In the genomic region with DNA sequence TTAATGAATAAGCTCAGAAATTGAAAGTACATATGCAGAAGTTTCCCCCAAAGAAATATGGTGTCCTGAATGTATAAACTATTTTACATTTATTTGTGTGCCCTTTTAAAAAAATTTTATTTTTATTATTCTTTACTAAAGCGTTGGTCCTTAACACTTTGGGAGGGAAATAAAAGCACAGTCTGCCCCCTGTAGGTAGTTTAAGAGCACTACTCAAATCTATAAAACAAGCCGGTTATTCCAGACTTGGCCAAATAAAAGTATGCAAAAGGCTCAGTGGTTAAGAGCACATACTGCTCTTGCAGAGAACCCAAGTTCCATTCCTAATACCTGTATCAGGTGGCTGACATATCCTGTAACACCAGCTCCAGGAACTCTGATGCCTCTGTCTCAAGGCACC, we compare ENCODE assay signal across 9 mouse cellular contexts.
DNase-seq lines count a peak whose midpoint lies in the region; ATAC-seq and TF ChIP-seq lines count a peak whose summit lies in the region.
"Had no signal": no experiment of that assay in that cellular context is flagged by ENCODE, and none has a peak within 500 bp of the region (broad histone marks: within the 10 kb centered on the region; RNA-seq: fewer than 3 reads in every experiment).

No protein-coding gene starts in this region.

- no peak overlapping the region for H3K9ac ChIP-seq in kidney, postnatal 0 days (ENCODE audit: low read depth, low read length)
- no peak overlapping the region for H3K9ac ChIP-seq in forebrain, embryonic 15.5 days (replicated peaks)
- H3K9ac ChIP-seq: limb, embryonic 12.5 days had no signal

- no peak overlapping the region for H3K4me3 ChIP-seq in kidney, postnatal 0 days (replicated peaks; ENCODE audit: low read depth, low read length)
- no peak overlapping the region for H3K4me3 ChIP-seq in G1E (ENCODE audit: low read depth, low read length)
- H3K4me3 ChIP-seq in forebrain, embryonic 15.5 days, result no peak overlapping the region
- no peak overlapping the region for H3K4me3 ChIP-seq in thymus, adult 2 months (ENCODE audit: control insufficient read depth, insufficient read depth, low read length)
- H3K4me3 ChIP-seq: limb, embryonic 12.5 days had no signal

- WGBS in kidney, postnatal 0 days, result 56% methylated on average over 2 of the region's 2 CpGs
- 57% methylated on average over 2 of the region's 2 CpGs for WGBS in forebrain, embryonic 15.5 days
- WGBS in thymus, adult 2 months, result 78% methylated on average over 2 of the region's 2 CpGs

- H3K36me3 ChIP-seq in kidney, postnatal 0 days (ENCODE audit: insufficient read depth, low read length), result no peaks in the 10 kb centered on the region
- H3K36me3 ChIP-seq in G1E (replicated peaks), result peaks cover 9% of the 10 kb centered on the region
- no peaks in the 10 kb centered on the region; the same call in 1 of the 2 replicates for H3K36me3 ChIP-seq in forebrain, embryonic 15.5 days
- no peaks in the 10 kb centered on the region for H3K36me3 ChIP-seq in thymus, adult 2 months (ENCODE audit: control insufficient read depth, insufficient read depth, low read length)

- H3K9me3 ChIP-seq in kidney, postnatal 0 days (replicated peaks; ENCODE audit: low read length), result no peaks in the 10 kb centered on the region
- H3K9me3 ChIP-seq in G1E (replicated peaks), result no peaks in the 10 kb centered on the region
- H3K9me3 ChIP-seq in forebrain, embryonic 15.5 days, result no peaks in the 10 kb centered on the region
- H3K9me3 ChIP-seq: limb, embryonic 12.5 days had no signal

- no peaks in the 10 kb centered on the region for H3K4me1 ChIP-seq in kidney, postnatal 0 days (replicated peaks; ENCODE audit: insufficient read depth, low read length)
- H3K4me1 ChIP-seq in G1E (ENCODE audit: insufficient read depth, low read depth, low read length), result peaks cover 22% of the 10 kb centered on the region
- no peaks in the 10 kb centered on the region for H3K4me1 ChIP-seq in forebrain, embryonic 15.5 days
- no peaks in the 10 kb centered on the region for H3K4me1 ChIP-seq in thymus, adult 2 months (replicated peaks; ENCODE audit: control insufficient read depth, insufficient read depth, low read length)

- no peaks in the 10 kb centered on the region for H3K27me3 ChIP-seq in kidney, postnatal 0 days (ENCODE audit: insufficient read depth, low read length)
- no peaks in the 10 kb centered on the region for H3K27me3 ChIP-seq in G1E (ENCODE audit: insufficient read depth, low read length)
- no peaks in the 10 kb centered on the region for H3K27me3 ChIP-seq in forebrain, embryonic 15.5 days
- H3K27me3 ChIP-seq in thymus, adult 2 months (ENCODE audit: control insufficient read depth, insufficient read depth, low read length), result no peaks in the 10 kb centered on the region
- H3K27me3 ChIP-seq: limb, embryonic 12.5 days had no signal

- no peak overlapping the region for H3K4me2 ChIP-seq in kidney, postnatal 0 days (ENCODE audit: low read length)
- H3K4me2 ChIP-seq in forebrain, embryonic 15.5 days (replicated peaks), result no peak overlapping the region
- H3K4me2 ChIP-seq: limb, embryonic 12.5 days had no signal

- no peak for ATAC-seq in kidney, postnatal 0 days (replicated peaks; ENCODE audit: low FRiP score, low read depth)
- peak; percentile 28 for ATAC-seq in G1E (ENCODE audit: extremely low read depth, insufficient number of reproducible peaks, low FRiP score, poor library complexity, severe bottlenecking)
- ATAC-seq in forebrain, embryonic 15.5 days (replicated peaks), result peak; percentile 48; the same call in 1 of the 2 replicates

- peak; percentile 41 for DNase-seq in kidney, postnatal 0 days (ENCODE audit: low spot score)
- no peak for DNase-seq in kidney, adult 18-20 months
- DNase-seq in 416B (ENCODE audit: low read depth) (peak; percentile 42), G1E (ENCODE audit: low spot score) (no peak)
- no peak for DNase-seq in thymus, adult 2 months
- DNase-seq in left cerebral cortex, adult 11 months (ENCODE audit: low spot score), result no peak
- DNase-seq in spleen, adult 12 weeks (ENCODE audit: low spot score), result no peak

- H3K27ac ChIP-seq in kidney, postnatal 0 days, result no peak overlapping the region
- H3K27ac ChIP-seq in forebrain, embryonic 15.5 days (replicated peaks), result no peak overlapping the region
- no peak overlapping the region for H3K27ac ChIP-seq in thymus, adult 2 months (ENCODE audit: control insufficient read depth, insufficient read depth, low read length)
- H3K27ac ChIP-seq: limb, embryonic 12.5 days had no signal

- no peak for TF ChIP-seq POLR2A in thymus, adult 2 months (IDR thresholded peaks at IDR 0.05; ENCODE audit: control insufficient read depth, extremely low read depth, insufficient read depth, low read length, poor library complexity)

- peak; percentile 52 for TF ChIP-seq CTCF in kidney, postnatal 0 days (IDR thresholded peaks at IDR 0.05; ENCODE audit: low read depth)
- no peak for TF ChIP-seq CTCF in G1E (IDR thresholded peaks at IDR 0.05; ENCODE audit: low read depth, low read length)
- TF ChIP-seq CTCF in thymus, adult 2 months (IDR thresholded peaks at IDR 0.05; ENCODE audit: borderline replicate concordance, control insufficient read depth, extremely low read depth, insufficient read depth, low read length, poor library complexity), result no peak

Comparison
In these comparisons a context has a peak if more than half of its experiments do, and no peak if none do; other contexts are left out.
1. DNase-seq: peak in kidney, postnatal 0 days (single experiment) and 416B (single experiment); none in kidney, adult 18-20 months (single experiment), G1E (single experiment), thymus, adult 2 months (single experiment), left cerebral cortex, adult 11 months (single experiment) and spleen, adult 12 weeks (single experiment).